Mouse (Mus musculus): ENCODE data around the gene Frem1.

Frem1 gene

GRCm38 (mm10) chr4:82921962-82922361 is 130.2 kb downstream of the Frem1 start:
- no peak for DNase-seq

DNA sequence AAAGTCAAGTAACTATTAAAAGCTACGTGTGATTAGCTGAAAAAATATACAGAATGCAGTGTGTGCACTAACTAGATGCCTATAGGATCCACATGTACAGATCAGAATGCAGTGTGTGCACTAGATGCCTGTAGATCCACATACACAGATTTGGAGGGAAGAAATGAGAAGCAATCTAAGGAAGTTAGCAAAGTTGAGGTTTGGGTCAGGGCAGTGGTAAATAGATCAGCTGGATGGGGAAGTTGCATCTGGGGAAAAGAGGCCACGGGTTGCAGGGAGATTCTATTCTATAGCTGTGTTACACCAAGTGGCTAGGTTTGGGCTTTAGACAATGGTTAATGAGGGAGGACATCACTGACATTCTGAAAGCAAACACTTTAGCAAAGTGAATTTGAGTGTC is 133.5 kb downstream of the Frem1 start:
- no peak for DNase-seq

GRCm38 (mm10) chr4:82916678-82917050 is 135.5 kb downstream of the Frem1 start:
- no peak for DNase-seq

DNA sequence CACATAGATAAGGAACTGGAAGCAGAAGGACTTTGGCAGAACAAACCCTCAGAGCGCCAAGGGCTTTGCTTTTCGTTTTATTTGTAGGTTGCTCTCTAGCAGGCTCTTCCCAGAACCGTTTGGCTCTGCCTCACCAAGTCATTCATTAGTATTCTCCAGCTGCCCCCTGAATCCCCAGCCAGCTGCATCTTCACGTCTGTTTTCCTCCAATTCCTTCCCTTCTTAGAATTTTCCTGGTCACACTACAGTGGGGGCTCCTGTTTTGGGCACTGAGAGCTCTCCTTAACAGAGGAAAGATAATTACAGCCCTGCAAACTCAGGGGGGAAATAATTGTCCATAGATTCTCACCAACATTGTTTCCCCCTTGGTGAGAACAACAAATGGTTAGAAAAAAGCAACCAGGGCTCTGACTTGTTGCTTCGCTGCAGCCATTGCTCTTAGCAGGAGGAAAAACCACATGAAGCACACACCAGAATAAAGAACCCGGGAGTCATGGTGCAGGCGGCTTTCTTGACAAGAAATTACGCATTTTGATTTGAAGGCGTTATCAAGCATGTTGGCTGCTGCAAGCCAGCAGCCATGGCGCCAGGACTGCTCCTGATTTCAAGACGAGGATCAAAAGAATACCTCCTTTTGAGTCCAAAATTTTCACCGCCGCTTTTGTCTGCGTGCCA is 136.0 kb downstream of the Frem1 start:
- no peak for DNase-seq

- DNase-seq: no peak
These were observed 136.6 kb downstream of the Frem1 start for GRCm38 (mm10) chr4:82915576-82915975.

GRCm38 (mm10) chr4:82914601-82915143 is 137.5 kb downstream of the Frem1 start:
- no peak for DNase-seq

GRCm38 (mm10) chr4:82895227-82895626 is 156.9 kb downstream of the Frem1 start:
- DNase-seq: no peak

GRCm38 (mm10) chr4:82892247-82892646 is 159.9 kb downstream of the Frem1 start:
- DNase-seq: no peak

DNA sequence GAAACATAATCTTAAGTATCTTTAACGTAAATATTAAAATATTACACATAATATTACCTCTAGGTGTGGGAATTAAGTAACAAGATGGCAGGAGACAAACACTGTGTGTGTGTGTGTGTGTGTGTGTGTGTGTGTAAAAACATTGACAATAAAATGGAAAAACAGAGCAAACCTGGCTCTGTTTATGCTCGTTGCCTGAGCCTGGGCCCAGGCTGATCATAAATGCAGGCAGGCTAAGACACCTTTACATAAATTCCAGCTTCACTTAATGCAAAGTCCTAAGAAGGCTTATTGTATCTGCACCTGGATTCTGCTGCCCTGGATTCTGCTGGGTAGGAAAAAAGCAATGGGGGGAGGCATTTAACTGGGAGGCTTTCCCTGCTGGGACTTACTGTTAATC is 160.6 kb downstream of the Frem1 start:
- DNase-seq: no peak

- no peak for DNase-seq
These were observed 161.1 kb downstream of the Frem1 start for GRCm38 (mm10) chr4:82891049-82891448.

- DNase-seq: no peak
These were observed 161.6 kb downstream of the Frem1 start for GRCm38 (mm10) chr4:82890585-82890984.

GRCm38 (mm10) chr4:82886148-82886547 is 166.0 kb downstream of the Frem1 start:
- DNase-seq: no peak

- no peak for DNase-seq
These were observed 166.6 kb downstream of the Frem1 start for GRCm38 (mm10) chr4:82885535-82885913.

GRCm38 (mm10) chr4:82884636-82885534 is 167.3 kb downstream of the Frem1 start, which contains the start of gene Cer1:
TSS of gene Cer1 (minus strand) at chr4:82885148.
- DNase-seq: no peak

DNA sequence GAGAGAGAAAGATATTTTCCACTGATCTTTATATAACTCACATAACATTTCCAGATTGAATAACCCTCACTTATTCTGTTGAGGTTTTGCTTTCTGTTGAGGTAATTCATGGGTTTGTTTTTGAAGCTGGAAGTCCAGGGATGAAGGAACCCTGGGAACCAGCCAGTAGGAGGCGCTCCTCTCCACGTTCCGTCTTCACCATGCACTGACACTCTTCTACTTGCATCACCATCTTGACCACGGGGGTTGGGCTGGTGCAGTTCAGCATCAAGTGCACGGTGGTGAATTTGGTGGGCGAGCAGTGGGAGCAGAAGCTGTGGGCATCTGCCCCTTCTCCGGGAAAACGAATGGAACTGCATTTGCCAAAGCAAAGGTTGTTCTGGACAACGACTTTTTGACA is 169.6 kb downstream of the Frem1 start:
- DNase-seq: peak in 1 of 2 experiments; percentile 4

- DNase-seq: no peak
These were observed 170.8 kb downstream of the Frem1 start for GRCm38 (mm10) chr4:82881366-82881765.

GRCm38 (mm10) chr4:82880243-82880642 is 171.9 kb downstream of the Frem1 start:
- no peak for DNase-seq

GRCm38 (mm10) chr4:82879152-82879551 is 173.0 kb downstream of the Frem1 start:
- no peak for DNase-seq

DNA sequence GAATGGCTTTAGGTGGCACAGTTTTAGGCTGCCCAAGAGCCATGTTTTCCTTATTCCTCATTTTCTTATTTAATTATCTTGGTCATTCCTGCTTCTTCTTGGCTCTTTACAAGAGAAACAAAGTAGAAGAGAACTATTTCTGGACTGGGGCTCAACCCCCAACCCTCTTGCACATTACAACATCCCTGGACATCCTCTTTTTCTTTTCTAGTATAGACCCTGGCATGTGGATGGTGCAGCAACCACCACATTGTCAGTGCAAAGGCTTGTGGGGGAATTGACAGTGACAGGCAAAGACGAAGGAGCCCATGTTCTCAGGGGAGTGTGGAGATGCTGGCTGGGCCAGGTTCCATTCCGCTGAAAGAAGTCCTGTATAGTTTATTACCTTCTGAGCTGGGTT is 175.5 kb downstream of the Frem1 start:
- DNase-seq: no peak

DNA sequence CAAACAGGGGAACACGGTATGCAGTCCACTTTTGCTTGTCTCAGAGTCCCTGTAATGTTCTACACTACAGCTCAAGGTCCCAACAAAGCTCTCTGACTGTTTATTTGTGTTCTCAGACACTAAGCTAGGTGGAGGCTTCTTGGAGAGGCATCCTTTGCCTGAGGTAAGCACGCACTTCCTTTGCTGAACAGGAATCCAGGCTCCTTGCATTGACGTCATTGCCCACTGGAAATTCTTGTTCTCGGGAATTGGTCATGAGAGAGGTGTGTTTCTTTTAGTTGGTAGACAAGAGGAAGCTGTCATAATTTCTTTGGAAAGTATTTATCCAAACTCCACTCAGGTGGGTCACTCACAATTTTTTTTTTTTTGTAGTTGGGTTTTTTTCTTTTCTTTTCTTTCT is 176.6 kb downstream of the Frem1 start:
- no peak for DNase-seq

GRCm38 (mm10) chr4:82874791-82875190 is 177.3 kb downstream of the Frem1 start:
- DNase-seq: peak in 1 of 2 experiments; percentile 21

GRCm38 (mm10) chr4:82872548-82872947 is 179.6 kb downstream of the Frem1 start:
- no peak for DNase-seq

GRCm38 (mm10) chr4:82872121-82872520 is 180.0 kb downstream of the Frem1 start:
- DNase-seq: no peak

DNA sequence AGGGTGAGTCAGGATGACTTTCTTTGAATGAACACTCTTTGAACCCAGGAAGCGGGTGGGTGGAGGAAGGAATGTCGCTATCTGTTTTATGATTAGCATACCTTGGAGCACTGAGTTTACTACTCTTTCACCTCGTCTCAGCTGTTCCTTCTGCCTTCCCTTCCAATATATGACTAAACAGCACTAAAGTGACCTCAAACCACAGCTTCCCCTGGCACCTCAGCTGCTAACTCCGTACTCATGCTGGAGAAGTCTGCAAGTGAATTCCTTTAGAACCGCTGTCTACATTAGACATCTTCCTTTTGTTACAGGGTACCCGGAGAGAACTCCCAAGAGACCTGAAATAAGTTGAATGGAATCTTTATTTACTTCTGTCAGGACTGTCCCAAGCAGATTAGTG is 181.2 kb downstream of the Frem1 start:
- no peak for DNase-seq

Data from kidney, adult 8-10 months (tissue).